Mouse (Mus musculus) liver, embryonic 14.5 days (tissue): Measurements from ENCODE around the gene Zfp574. TPM values are rescaled to one million over a fixed set of nuclear protein-coding genes. Genes with fewer than 3 reads are reported as not detected.

Experiments used
- ATAC-seq: fragments of 200-750 bp; cut with Nextera tagmentation; 2 replicates; pipeline ENCODE4 v1.8.0; 2017; ENCODE audit warnings: moderate number of reproducible peaks, mild to moderate bottlenecking, moderate library complexity; ENCODE audit not compliant: insufficient read depth
- DNase-seq, 3 experiments: peaks; one replicate each; pipeline ENCODE4 v3.0.0-alpha.2; 2012 to 2013; ENCODE audit warnings: low read depth in 3 of 3, low spot score in 3 of 3
- H3K27ac ChIP-seq: fragments of 300-500 bp; sonication (generic); 2 replicates; pipeline ENCODE4 v1.5.1; 2014; ENCODE audit warnings: moderate library complexity, mild to moderate bottlenecking, control low read depth, inconsistent platforms
- H3K27me3 ChIP-seq: fragments of 300-500 bp; sonication (generic); 2 replicates; pipeline ENCODE4 v1.6.1; 2014; ENCODE audit warnings: mild to moderate bottlenecking, low read length, moderate library complexity; ENCODE audit not compliant: control insufficient read depth, insufficient read depth
- H3K36me3 ChIP-seq: fragments of 300-500 bp; sonication (generic); replicated peaks from 2 replicates; pipeline ENCODE4 v1.6.1; 2014; ENCODE audit warnings: low read depth; ENCODE audit not compliant: control insufficient read depth, insufficient read depth
- H3K4me1 ChIP-seq, 2 experiments: fragments of 200-500 bp in 1 of 2; fragments of 300-500 bp in 1 of 2; sonication (generic) in 1 of 2; replicated peaks; 2 replicates each; pipeline ENCODE4 v1.6.1; 2012 to 2014; ENCODE audit warnings: antibody characterized with exemption in 1 of 2, inconsistent platforms in 1 of 2, low read length in 1 of 2; ENCODE audit not compliant: control insufficient read depth in 2 of 2, insufficient read depth in 2 of 2
- H3K4me2 ChIP-seq: fragments of 300-500 bp; sonication (generic); 2 replicates; pipeline ENCODE4 v1.6.1; 2014; ENCODE audit warnings: low read depth, mild to moderate bottlenecking, control low read depth, moderate library complexity
- H3K4me3 ChIP-seq, 2 experiments: fragments of 200-500 bp in 1 of 2; fragments of 300-500 bp in 1 of 2; sonication (generic) in 1 of 2; 2 replicates each; pipeline ENCODE4 v1.5.1; 2012 to 2014; ENCODE audit warnings: low read depth in 2 of 2, low read length in 2 of 2, mild to moderate bottlenecking in 2 of 2, control low read depth in 1 of 2, inconsistent platforms in 1 of 2, moderate library complexity in 1 of 2; ENCODE audit not compliant: insufficient read depth in 1 of 2
- H3K9ac ChIP-seq: fragments of 300-500 bp; sonication (generic); replicated peaks from 2 replicates; pipeline ENCODE4 v1.6.1; 2014; ENCODE audit warnings: mild to moderate bottlenecking, control low read depth, moderate library complexity
- H3K9me3 ChIP-seq: fragments of 300-500 bp; sonication (generic); 2 replicates; pipeline ENCODE4 v1.6.1; 2016; ENCODE audit warnings: low read length, mixed read lengths; ENCODE audit not compliant: control insufficient read depth
- CTCF ChIP-seq: IDR thresholded peaks from 2 replicates; pipeline ENCODE4 v1.5.1; 2016; ENCODE audit warnings: antibody characterized with exemption, low read depth, control low read depth
- EP300 ChIP-seq: IDR thresholded peaks from 2 replicates; pipeline ENCODE4 v1.6.1; 2016; ENCODE audit warnings: antibody characterized with exemption, low read depth
- WGBS: fragments of 180-500 bp; shearing (Covaris S2); extraction: QIAGEN DNeasy Blood & Tissue Kit; methylation state at CpG from one replicate; pipeline ENCODE4 v1.1.7; 2014; ENCODE audit not compliant: insufficient replicate concordance; 5-methylcytosine and 5-hydroxymethylcytosine counted together
- polyA plus RNA-seq, 2 experiments: library from polyadenylated mRNA; depleted of rRNA in 1 of 2; stranded (reverse) in 1 of 2; unstranded in 1 of 2; fragments of >200 nt; fragmentation: Nextera tagmentation in 1 of 2; extraction: Ambion mirVana in 1 of 2; gene quantifications; 2 replicates each; pipeline versions ENCODE4 v1.2.1 to v1.2.3; 2012 to 2014

The Zfp574 gene
- polyA plus RNA-seq, 2 experiments, result 6.3 to 6.6 TPM

DNA sequence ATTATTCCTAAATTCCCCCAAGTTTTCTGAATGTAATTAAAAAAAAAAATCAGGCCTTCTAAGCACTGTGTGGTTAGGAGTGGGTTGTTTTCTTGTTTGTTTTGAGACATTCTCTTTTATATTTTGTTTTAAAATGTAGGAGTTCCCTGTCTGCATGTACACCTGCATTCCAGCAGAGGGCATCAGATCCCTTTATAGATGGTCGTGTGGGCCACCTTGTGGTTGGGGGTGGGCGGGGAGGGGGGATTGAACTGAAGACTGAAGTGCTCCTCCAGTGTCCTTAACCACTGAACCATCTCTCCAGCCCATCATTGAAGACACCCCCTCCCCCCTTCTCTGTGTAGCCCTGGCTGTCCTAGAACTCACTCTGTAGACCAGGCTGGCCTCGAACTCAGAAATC is 14.3 kb downstream of the Zfp574 start:
- Histone ChIP-seq H3K4me1 (peaks cover 0 to 4% of the 10 kb centered on the region in 2 experiments; a peak in 2 of 4 replicates), H3K27ac (no peak overlapping the region), H3K27me3 (no peaks in the 10 kb centered on the region), H3K36me3 (peaks cover 23% of the 10 kb centered on the region), H3K4me3 (no peak overlapping the region), H3K9ac (no peak overlapping the region), H3K4me2 (no peak overlapping the region), H3K9me3 (no peaks in the 10 kb centered on the region)
- 38% methylated on average over 3 of the region's 3 CpGs for WGBS
- ATAC-seq, result no peak
- DNase-seq, result no peak
- no peak for TF ChIP-seq EP300
- peak; percentile 53 for TF ChIP-seq CTCF

GRCm38 (mm10) chr7:25087256-25087912 is 15.0 kb downstream of the Zfp574 start:
- TF ChIP-seq CTCF, result no peak
- Histone ChIP-seq H3K9ac (no peak overlapping the region), H3K9me3 (no peaks in the 10 kb centered on the region), H3K27ac (no peak overlapping the region), H3K4me1 (peaks cover 0 to 4% of the 10 kb centered on the region in 2 experiments; a peak in 2 of 4 replicates), H3K36me3 (peaks cover 15% of the 10 kb centered on the region), H3K4me2 (no peak overlapping the region), H3K4me3 (no peak overlapping the region), H3K27me3 (no peaks in the 10 kb centered on the region)
- WGBS, result 68% methylated on average over 10 of the region's 10 CpGs
- DNase-seq (no peak), ATAC-seq (no peak)

DNA sequence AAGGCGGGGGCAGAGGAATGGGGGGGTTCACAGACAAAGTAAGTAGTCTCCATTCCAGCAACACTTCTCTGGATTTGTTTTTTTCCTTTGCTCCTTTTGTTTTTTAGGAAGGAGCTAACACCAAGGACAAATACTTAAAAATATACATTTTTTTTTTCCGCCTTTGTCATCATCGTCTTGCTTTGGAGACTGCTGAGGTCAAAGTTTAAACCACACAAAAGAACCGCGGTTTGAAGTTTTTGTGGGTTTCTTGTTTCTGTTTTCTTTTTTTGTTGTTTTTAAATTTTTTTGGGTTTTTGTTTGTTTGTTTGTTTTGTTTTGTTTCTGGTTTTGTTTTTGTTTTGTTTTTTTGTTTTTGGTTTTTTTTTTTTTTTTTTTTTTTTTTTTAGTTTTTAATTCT is 15.6 kb downstream of the Zfp574 start:
- DNase-seq, result no peak
- ATAC-seq, result no peak
- 56% methylated on average over 5 of the region's 5 CpGs for WGBS

DNA sequence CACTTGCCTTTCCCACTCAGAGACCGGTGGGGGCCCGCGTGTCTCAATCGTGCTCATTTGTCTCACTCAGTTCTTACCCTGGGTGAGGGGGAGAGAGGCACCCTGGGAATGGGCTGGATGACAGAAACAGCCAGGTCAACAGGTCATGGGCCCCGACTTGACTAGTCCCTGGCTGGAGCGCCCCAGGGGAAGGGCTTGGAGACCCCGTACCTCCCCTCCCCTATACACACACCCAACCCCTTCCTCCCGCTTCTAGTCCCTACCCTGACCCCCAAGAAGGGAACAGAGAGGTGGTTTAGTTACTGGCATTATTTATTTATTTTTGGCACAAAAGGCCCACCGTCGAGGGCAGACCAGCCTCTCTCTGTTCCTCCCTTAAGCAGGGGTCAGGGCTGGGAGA is 16.2 kb downstream of the Zfp574 start:
- Histone ChIP-seq H3K27me3 (no peaks in the 10 kb centered on the region), H3K27ac (no peak overlapping the region), H3K9me3 (no peaks in the 10 kb centered on the region), H3K36me3 (peaks cover 6% of the 10 kb centered on the region), H3K4me1 (peaks cover 0 to 4% of the 10 kb centered on the region in 2 experiments; a peak in 2 of 4 replicates), H3K9ac (no peak overlapping the region), H3K4me2 (no peak overlapping the region), H3K4me3 (no peak overlapping the region)
- no peak for TF ChIP-seq EP300
- TF ChIP-seq CTCF, result no peak
- 30% methylated on average over 10 of the region's 10 CpGs for WGBS
- DNase-seq, result no peak
- no peak for ATAC-seq

More for the DNA sequence above, 15.6 kb downstream of the Zfp574 start:
- Histone ChIP-seq H3K27me3 (no peaks in the 10 kb centered on the region), H3K4me1 (peaks cover 0 to 4% of the 10 kb centered on the region in 2 experiments; a peak in 2 of 4 replicates), H3K4me3 (no peak overlapping the region), H3K36me3 (peaks cover 11% of the 10 kb centered on the region), H3K4me2 (no peak overlapping the region), H3K9me3 (no peaks in the 10 kb centered on the region), H3K9ac (no peak overlapping the region), H3K27ac (no peak overlapping the region)
- TF ChIP-seq CTCF (no peak), EP300 (no peak)

DNA sequence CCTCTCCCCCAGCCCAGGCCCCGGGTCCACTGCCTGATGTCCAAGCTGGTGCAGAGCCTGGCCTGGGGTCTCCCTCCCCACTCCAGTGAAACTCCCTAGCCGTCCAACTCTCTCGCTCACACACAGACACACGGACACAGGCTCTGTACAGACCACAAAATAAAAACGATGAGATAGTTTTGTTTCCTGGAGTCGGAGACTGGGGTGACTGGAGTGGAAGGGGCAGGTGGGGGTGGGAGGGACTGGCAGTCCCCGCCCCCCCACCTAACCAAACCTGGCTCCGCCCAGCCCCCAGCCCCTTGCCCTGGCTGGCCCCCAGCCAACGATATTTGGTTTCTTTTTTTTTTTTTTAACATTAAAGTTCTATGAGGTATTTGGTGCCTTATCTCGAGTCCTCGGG is 16.6 kb downstream of the Zfp574 start:
- Histone ChIP-seq H3K36me3 (peaks cover 4% of the 10 kb centered on the region), H3K9ac (no peak overlapping the region), H3K4me1 (peaks cover 0 to 4% of the 10 kb centered on the region in 2 experiments; a peak in 2 of 4 replicates), H3K4me3 (no peak overlapping the region), H3K9me3 (no peaks in the 10 kb centered on the region), H3K27me3 (no peaks in the 10 kb centered on the region), H3K27ac (no peak overlapping the region), H3K4me2 (peak overlapping the region; percentile 19; the same call in 1 of the 2 replicates)
- 23% methylated on average over 11 of the region's 11 CpGs for WGBS
- TF ChIP-seq EP300, result no peak
- DNase-seq (no peak), ATAC-seq (no peak)
